Mouse (Mus musculus): ENCODE measurements around the gene Mars.

Gene Mars

DNA sequence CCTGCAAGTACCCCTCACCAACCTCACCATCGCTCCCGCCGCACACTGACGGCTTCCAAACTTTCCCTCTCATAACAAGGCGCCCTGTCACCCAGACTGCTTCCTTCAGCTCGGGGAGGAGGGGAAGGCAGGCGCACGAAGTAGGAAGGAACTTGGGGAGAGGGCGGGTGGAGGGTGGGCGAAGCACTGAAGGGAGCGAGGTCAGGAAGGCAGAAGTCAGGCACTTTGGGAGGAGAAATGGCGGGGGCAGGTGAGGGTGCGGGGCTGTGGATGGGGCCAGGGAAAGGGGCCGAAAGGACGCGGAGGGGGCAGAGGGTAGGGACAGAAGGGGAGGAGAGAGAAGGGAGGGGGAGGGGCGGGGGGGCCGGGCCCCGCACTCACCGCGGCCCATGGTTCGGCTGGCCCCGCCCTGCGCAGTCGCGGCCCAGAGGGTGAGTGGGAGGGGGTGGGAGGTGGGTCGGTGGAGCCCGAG, 23.2 kb downstream of the Mars start:
- no peaks in the 10 kb centered on the region for H3K27me3 ChIP-seq (ENCODE audit: control insufficient read depth, insufficient read depth, low read length, poor library complexity, severe bottlenecking)
- no peak for DNase-seq (ENCODE audit: low read depth, low spot score)
- peaks cover 7% of the 10 kb centered on the region for H3K36me3 ChIP-seq (ENCODE audit: control insufficient read depth, insufficient read depth, low read length, poor library complexity, severe bottlenecking)

GRCm38 (mm10) chr10:127287936-127288293, 23.7 kb downstream of the Mars start:
- DNase-seq (ENCODE audit: low read depth, low spot score): no peak
- H3K36me3 ChIP-seq (ENCODE audit: control insufficient read depth, insufficient read depth, low read length, poor library complexity, severe bottlenecking): peaks cover 11% of the 10 kb centered on the region
- H3K27me3 ChIP-seq (ENCODE audit: control insufficient read depth, insufficient read depth, low read length, poor library complexity, severe bottlenecking): no peaks in the 10 kb centered on the region

DNA sequence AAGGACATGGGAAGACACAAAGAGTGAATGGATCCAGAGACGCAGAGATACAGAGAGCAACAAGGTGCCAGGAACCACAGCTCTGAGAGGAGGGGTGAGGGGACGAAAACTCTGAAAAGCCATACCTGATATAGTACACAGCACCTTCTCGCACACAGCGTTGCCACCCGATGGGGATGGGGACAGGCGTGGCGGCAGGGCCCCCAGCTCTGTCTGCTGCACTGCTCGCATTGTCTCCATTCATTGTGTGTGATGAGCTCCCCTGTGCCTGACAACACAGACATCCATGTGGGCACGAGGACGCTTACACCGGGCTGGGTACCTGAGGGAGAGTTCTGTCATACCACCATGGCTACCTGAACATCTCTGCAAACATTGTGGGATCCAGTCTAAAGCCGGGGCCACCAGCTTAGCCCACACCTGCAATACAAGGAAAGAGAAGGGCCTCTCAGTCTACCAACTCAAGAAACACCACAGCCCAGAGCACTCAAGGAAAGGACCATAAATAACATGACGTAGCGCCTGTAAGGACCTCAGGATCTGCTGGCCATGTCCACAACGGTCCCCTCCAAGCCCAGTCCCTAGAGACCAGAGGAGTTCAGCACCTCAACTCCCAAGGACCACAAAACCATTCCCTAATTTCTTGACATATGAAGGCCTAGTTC, 24.2 kb downstream of the Mars start:
- Histone ChIP-seq H3K27me3 (ENCODE audit: control insufficient read depth, insufficient read depth, low read length, poor library complexity, severe bottlenecking) (no peaks in the 10 kb centered on the region), H3K36me3 (ENCODE audit: control insufficient read depth, insufficient read depth, low read length, poor library complexity, severe bottlenecking) (peaks cover 16% of the 10 kb centered on the region)
- no peak for DNase-seq (ENCODE audit: low read depth, low spot score)

GRCm38 (mm10) chr10:127286730-127287129, 24.9 kb downstream of the Mars start:
- no peak for DNase-seq (ENCODE audit: low read depth, low spot score)
- H3K27me3 ChIP-seq (ENCODE audit: control insufficient read depth, insufficient read depth, low read length, poor library complexity, severe bottlenecking): no peaks in the 10 kb centered on the region
- peaks cover 20% of the 10 kb centered on the region for H3K36me3 ChIP-seq (ENCODE audit: control insufficient read depth, insufficient read depth, low read length, poor library complexity, severe bottlenecking)

DNA sequence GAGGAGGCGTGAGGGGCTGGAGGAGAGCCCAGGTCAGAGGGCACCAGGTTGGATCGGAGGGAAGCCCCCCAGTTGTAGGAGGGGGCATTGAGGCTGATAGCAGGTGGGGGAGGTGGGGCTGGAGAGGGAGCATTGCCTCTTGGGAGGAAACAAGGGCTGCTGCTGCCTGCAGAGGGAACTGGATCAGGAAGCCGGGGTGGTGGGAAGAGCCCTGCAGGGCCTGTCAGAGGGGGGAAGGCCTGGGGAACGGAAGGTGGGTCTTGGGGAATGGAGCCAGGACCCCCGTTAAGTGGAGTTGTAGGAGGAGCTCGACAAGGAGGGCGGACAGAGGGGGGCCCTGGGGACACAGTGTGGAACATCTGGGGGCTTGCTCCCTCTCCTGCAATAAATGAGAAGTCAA, 25.4 kb downstream of the Mars start:
- Histone ChIP-seq H3K27me3 (ENCODE audit: control insufficient read depth, insufficient read depth, low read length, poor library complexity, severe bottlenecking) (no peaks in the 10 kb centered on the region), H3K36me3 (ENCODE audit: control insufficient read depth, insufficient read depth, low read length, poor library complexity, severe bottlenecking) (peaks cover 24% of the 10 kb centered on the region)
- DNase-seq (ENCODE audit: low read depth, low spot score): no peak

GRCm38 (mm10) chr10:127285644-127286043, 25.9 kb downstream of the Mars start:
- Histone ChIP-seq H3K36me3 (ENCODE audit: control insufficient read depth, insufficient read depth, low read length, poor library complexity, severe bottlenecking) (peaks cover 24% of the 10 kb centered on the region), H3K27me3 (ENCODE audit: control insufficient read depth, insufficient read depth, low read length, poor library complexity, severe bottlenecking) (no peaks in the 10 kb centered on the region)
- no peak for DNase-seq (ENCODE audit: low read depth, low spot score)

- Histone ChIP-seq H3K27me3 (ENCODE audit: control insufficient read depth, insufficient read depth, low read length, poor library complexity, severe bottlenecking) (no peaks in the 10 kb centered on the region), H3K36me3 (ENCODE audit: control insufficient read depth, insufficient read depth, low read length, poor library complexity, severe bottlenecking) (peaks cover 24% of the 10 kb centered on the region)
- no peak for DNase-seq (ENCODE audit: low read depth, low spot score)
Observed at GRCm38 (mm10) chr10:127284724-127285500, 26.7 kb downstream of the Mars start.

GRCm38 (mm10) chr10:127284105-127284622, 27.4 kb downstream of the Mars start:
- peaks cover 26% of the 10 kb centered on the region for H3K36me3 ChIP-seq (ENCODE audit: control insufficient read depth, insufficient read depth, low read length, poor library complexity, severe bottlenecking)
- no peak for DNase-seq (ENCODE audit: low read depth, low spot score)

GRCm38 (mm10) chr10:127282620-127283215, 28.9 kb downstream of the Mars start:
- no peaks in the 10 kb centered on the region for H3K27me3 ChIP-seq (ENCODE audit: control insufficient read depth, insufficient read depth, low read length, poor library complexity, severe bottlenecking)
- peaks cover 27% of the 10 kb centered on the region for H3K36me3 ChIP-seq (ENCODE audit: control insufficient read depth, insufficient read depth, low read length, poor library complexity, severe bottlenecking)
- DNase-seq (ENCODE audit: low read depth, low spot score): no peak

More at GRCm38 (mm10) chr10:127284105-127284622, 27.4 kb downstream of the Mars start:
- H3K27me3 ChIP-seq (ENCODE audit: control insufficient read depth, insufficient read depth, low read length, poor library complexity, severe bottlenecking): no peaks in the 10 kb centered on the region

DNA sequence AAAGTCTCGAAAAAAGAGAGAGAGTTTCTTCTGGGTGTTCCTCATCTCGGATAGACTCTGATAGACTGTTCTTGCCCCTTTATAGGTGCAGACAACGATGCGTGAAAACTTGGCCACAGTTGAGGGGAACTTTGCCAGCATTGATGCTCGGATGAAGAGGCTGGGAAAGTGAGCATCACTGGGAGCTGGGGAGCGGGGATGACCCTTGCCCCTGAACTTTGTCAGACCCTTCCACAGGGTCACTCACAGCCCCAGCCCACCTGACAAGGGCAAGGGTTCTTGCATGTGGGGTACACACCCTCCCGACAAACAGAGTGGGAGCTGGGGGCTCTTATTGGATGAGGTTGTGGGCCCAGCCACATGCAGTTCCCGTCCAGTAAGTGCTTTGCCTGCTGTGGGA, 30.3 kb downstream of the Mars start:
- DNase-seq (ENCODE audit: low read depth, low spot score): no peak
- H3K36me3 ChIP-seq (ENCODE audit: control insufficient read depth, insufficient read depth, low read length, poor library complexity, severe bottlenecking): peaks cover 30% of the 10 kb centered on the region
- no peaks in the 10 kb centered on the region for H3K27me3 ChIP-seq (ENCODE audit: control insufficient read depth, insufficient read depth, low read length, poor library complexity, severe bottlenecking)

- Histone ChIP-seq H3K36me3 (ENCODE audit: control insufficient read depth, insufficient read depth, low read length, poor library complexity, severe bottlenecking) (peaks cover 27% of the 10 kb centered on the region), H3K27me3 (ENCODE audit: control insufficient read depth, insufficient read depth, low read length, poor library complexity, severe bottlenecking) (no peaks in the 10 kb centered on the region)
- no peak for DNase-seq (ENCODE audit: low read depth, low spot score)
Observed at GRCm38 (mm10) chr10:127279730-127280129, 31.9 kb downstream of the Mars start.

- no peak for DNase-seq (ENCODE audit: low read depth, low spot score)
- Histone ChIP-seq H3K36me3 (ENCODE audit: control insufficient read depth, insufficient read depth, low read length, poor library complexity, severe bottlenecking) (peaks cover 7% of the 10 kb centered on the region), H3K27me3 (ENCODE audit: control insufficient read depth, insufficient read depth, low read length, poor library complexity, severe bottlenecking) (no peaks in the 10 kb centered on the region)
Observed at GRCm38 (mm10) chr10:127274261-127275022, 37.1 kb downstream of the Mars start.

DNA sequence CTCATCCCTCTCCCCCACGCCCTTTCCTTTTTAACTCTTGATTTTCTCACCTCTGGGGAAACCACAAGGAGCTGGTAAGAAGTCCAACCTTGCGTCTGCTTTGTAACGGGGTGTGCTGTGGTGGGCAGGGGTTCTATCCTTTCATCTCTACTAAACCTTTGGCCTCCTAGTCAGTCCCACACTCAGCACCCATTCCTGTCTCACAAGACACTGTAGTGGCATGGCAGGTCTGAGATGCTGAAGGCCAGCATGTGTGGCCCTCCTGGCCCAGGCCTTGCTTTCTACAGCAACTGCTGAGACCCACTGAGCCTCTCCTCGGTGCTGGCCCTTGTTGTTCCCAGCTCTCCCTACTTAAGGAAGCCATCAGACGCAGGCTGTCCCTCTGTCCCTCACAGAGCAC, 39.2 kb downstream of the Mars start:
- Histone ChIP-seq H3K36me3 (ENCODE audit: control insufficient read depth, insufficient read depth, low read length, poor library complexity, severe bottlenecking) (peaks cover 3% of the 10 kb centered on the region; the same call in 1 of the 2 replicates), H3K27me3 (ENCODE audit: control insufficient read depth, insufficient read depth, low read length, poor library complexity, severe bottlenecking) (no peaks in the 10 kb centered on the region)
- no peak for DNase-seq (ENCODE audit: low read depth, low spot score)

- Histone ChIP-seq H3K36me3 (ENCODE audit: control insufficient read depth, insufficient read depth, low read length, poor library complexity, severe bottlenecking) (0 out of 2 replicates have a peak, but pooled peaks cover 2% of the 10 kb centered on the region), H3K27me3 (ENCODE audit: control insufficient read depth, insufficient read depth, low read length, poor library complexity, severe bottlenecking) (no peaks in the 10 kb centered on the region)
- DNase-seq (ENCODE audit: low read depth, low spot score): no peak
Observed at GRCm38 (mm10) chr10:127269884-127270283, 41.7 kb downstream of the Mars start.

Data from splenic B cell, adult 2 months (primary cell).